Mouse (Mus musculus) stomach, embryonic 14.5 days (tissue): ENCODE measurements around the gene Stard13. TPM values are rescaled to one million over a fixed set of nuclear protein-coding genes. Genes with fewer than 3 reads are reported as not detected.

Source experiments
- ATAC-seq: fragments of 200-750 bp; cut with Nextera tagmentation; 2 replicates; pipeline ENCODE4 v1.8.0; 2017; ENCODE audit warnings: low read depth, moderate TSS enrichment; ENCODE audit not compliant: insufficient number of reproducible peaks, insufficient read depth, low FRiP score
- H3K27ac ChIP-seq: fragments of 300-500 bp; sonication (generic); 2 replicates; pipeline ENCODE4 v1.5.1; 2014; ENCODE audit warnings: mild to moderate bottlenecking, low read length, moderate library complexity, mixed read lengths
- H3K27me3 ChIP-seq: fragments of 300-500 bp; sonication (generic); 2 replicates; pipeline ENCODE4 v1.6.1; 2014; ENCODE audit warnings: low read length, control low read depth, mixed read lengths; ENCODE audit not compliant: control insufficient read depth, insufficient read depth
- H3K36me3 ChIP-seq: fragments of 300-500 bp; sonication (generic); 2 replicates; pipeline ENCODE4 v1.6.1; 2014; ENCODE audit warnings: mild to moderate bottlenecking, control low read depth, low read length, moderate library complexity, mixed read lengths; ENCODE audit not compliant: control insufficient read depth, insufficient read depth
- H3K4me1 ChIP-seq: fragments of 300-500 bp; sonication (generic); 2 replicates; pipeline ENCODE4 v1.6.1; 2014; ENCODE audit warnings: low read length, control low read depth, mixed read lengths; ENCODE audit not compliant: control insufficient read depth, insufficient read depth
- H3K4me2 ChIP-seq: fragments of 300-500 bp; sonication (generic); replicated peaks from 2 replicates; pipeline ENCODE4 v1.6.1; 2014; ENCODE audit warnings: low read depth, low read length, control low read depth
- H3K4me3 ChIP-seq: fragments of 300-500 bp; sonication (generic); 2 replicates; pipeline ENCODE4 v1.5.1; 2014; ENCODE audit warnings: low read depth, low read length, control low read depth
- H3K9ac ChIP-seq: fragments of 300-500 bp; sonication (generic); replicated peaks from 2 replicates; pipeline ENCODE4 v1.6.1; 2014; ENCODE audit warnings: low read depth, mild to moderate bottlenecking, control low read depth, low read length, moderate library complexity, mixed read lengths
- H3K9me3 ChIP-seq: fragments of 300-500 bp; sonication (generic); 2 replicates; pipeline ENCODE4 v1.6.1; 2016; ENCODE audit warnings: low read depth, low read length, control low read depth; ENCODE audit not compliant: control insufficient read depth
- WGBS: fragments of 180-500 bp; shearing (Covaris S2); extraction: QIAGEN DNeasy Blood & Tissue Kit; methylation state at CpG from one replicate; pipeline ENCODE4 v1.1.7; 2014; 5-methylcytosine and 5-hydroxymethylcytosine counted together
- polyA plus RNA-seq: library from polyadenylated mRNA; unstranded; fragments of >200 nt; fragmentation: Nextera tagmentation; extraction: Ambion mirVana; gene quantifications from 2 replicates; pipeline ENCODE4 v1.2.1, GENCODE M21; 2014

Stard13 gene
- polyA plus RNA-seq, 1 experiment from 2014 or later: 14.1 TPM

DNA sequence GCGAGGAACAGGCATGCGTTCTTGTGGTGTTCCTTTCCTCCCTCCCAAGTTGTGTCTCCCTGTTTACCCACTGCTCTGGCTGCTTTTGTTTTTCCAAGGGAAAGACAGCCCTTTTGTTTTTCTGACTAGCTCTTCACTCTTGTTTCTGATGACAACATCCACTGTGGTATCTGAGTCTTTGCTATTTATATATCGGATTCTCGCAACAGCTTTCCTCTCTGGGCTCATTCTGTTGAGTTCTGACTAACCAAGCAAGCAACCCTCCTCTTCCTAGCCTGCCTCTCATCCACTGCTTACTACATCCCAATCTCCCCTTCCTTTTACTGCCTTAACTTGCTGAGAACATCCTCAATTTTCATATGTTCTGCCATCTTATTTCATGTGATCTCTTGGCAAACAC lies 159.4 kb downstream of the Stard13 start:
- ATAC-seq: no peak
- Histone ChIP-seq H3K27me3 (no peaks in the 10 kb centered on the region), H3K36me3 (0 out of 2 replicates have a peak, but pooled peaks cover 3% of the 10 kb centered on the region), H3K27ac (no peak overlapping the region), H3K4me3 (no peak overlapping the region), H3K4me2 (no peak overlapping the region), H3K9me3 (no peaks in the 10 kb centered on the region), H3K4me1 (peaks cover 8% of the 10 kb centered on the region; the same call in 1 of the 2 replicates), H3K9ac (no peak overlapping the region)
- 82% methylated on average over 4 of the region's 4 CpGs for WGBS

DNA sequence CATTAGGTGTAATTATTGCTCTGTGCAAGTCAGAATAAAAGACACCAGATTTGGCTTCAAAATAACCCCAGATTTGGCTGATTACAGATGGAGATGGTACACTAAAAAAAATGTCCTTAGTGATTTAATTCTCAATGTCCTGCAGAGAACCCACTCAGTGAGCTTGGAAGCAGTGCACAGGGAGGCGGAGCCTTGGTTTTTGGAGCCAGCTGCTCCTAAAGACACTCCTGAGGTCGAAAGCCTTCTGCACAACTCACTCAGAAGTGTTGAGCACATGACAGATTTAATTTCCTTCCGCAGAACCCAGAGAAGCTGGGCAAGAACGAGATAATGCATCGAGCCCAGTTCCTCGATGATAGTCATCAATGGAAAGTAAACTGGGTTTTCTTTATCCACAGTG lies 162.2 kb downstream of the Stard13 start:
- no peak for ATAC-seq
- H3K4me3 ChIP-seq: no peak overlapping the region
- 0 out of 2 replicates have a peak, but pooled peaks cover 3% of the 10 kb centered on the region for H3K36me3 ChIP-seq
- no peaks in the 10 kb centered on the region for H3K9me3 ChIP-seq
- H3K9ac ChIP-seq: no peak overlapping the region
- no peak overlapping the region for H3K4me2 ChIP-seq
- WGBS: 53% methylated on average over 6 of the region's 6 CpGs
- H3K27me3 ChIP-seq: no peaks in the 10 kb centered on the region
- H3K4me1 ChIP-seq: peaks cover 8% of the 10 kb centered on the region; the same call in 1 of the 2 replicates
- no peak overlapping the region for H3K27ac ChIP-seq

DNA sequence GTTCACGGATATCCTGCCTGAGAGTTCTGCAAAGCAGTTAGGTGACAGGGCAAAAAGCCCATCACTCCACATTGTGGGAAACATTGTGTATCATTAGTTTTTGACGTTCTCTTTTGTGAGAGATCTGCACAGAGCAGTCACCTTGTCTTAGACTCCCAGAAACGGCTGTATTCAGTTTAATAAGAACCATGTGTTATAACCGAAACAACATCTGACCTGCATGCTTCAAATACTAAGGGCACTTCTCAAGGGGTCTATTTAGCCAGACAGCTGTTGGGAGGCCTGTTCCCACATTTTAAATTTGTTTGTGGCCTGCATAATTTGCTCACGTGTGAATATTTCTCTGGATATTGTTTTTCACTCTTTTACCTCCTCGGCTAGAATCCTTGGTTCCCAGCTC lies 162.7 kb downstream of the Stard13 start:
- H3K27me3 ChIP-seq: no peaks in the 10 kb centered on the region
- H3K4me1 ChIP-seq: peaks cover 8% of the 10 kb centered on the region; the same call in 1 of the 2 replicates
- no peak overlapping the region for H3K27ac ChIP-seq
- H3K4me2 ChIP-seq: no peak overlapping the region
- 53% methylated on average over 6 of the region's 6 CpGs for WGBS
- H3K36me3 ChIP-seq: 0 out of 2 replicates have a peak, but pooled peaks cover 3% of the 10 kb centered on the region
- no peak overlapping the region for H3K9ac ChIP-seq
- no peak for ATAC-seq
- H3K9me3 ChIP-seq: no peaks in the 10 kb centered on the region
- no peak overlapping the region for H3K4me3 ChIP-seq

DNA sequence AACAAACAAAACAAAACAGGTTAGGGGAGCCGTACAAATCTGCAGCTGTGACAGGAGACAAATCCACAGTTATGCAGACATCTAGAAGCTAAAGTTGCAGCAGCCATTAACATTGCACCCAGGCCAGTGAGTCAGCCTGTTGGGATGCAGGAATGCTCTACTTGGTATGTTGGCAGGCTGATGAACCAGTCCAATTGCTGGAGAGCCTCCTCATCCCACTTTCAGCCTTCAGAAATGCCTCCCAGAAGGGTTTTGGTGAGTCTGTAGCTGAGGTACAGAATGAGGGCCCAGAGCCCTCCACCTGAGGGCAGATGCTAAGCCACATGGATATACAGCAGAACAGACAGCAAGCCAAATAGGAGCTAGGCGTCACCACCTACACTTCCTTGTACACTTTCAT lies 164.1 kb downstream of the Stard13 start:
- peaks cover 6% of the 10 kb centered on the region; the same call in 1 of the 2 replicates for H3K36me3 ChIP-seq
- H3K4me1 ChIP-seq: peaks cover 8% of the 10 kb centered on the region; the same call in 1 of the 2 replicates
- H3K4me3 ChIP-seq: no peak overlapping the region
- H3K4me2 ChIP-seq: no peak overlapping the region
- no peak overlapping the region for H3K27ac ChIP-seq
- no peaks in the 10 kb centered on the region for H3K27me3 ChIP-seq
- no peaks in the 10 kb centered on the region for H3K9me3 ChIP-seq
- WGBS: 73% methylated on average over 2 of the region's 2 CpGs
- ATAC-seq: no peak
- H3K9ac ChIP-seq: no peak overlapping the region

DNA sequence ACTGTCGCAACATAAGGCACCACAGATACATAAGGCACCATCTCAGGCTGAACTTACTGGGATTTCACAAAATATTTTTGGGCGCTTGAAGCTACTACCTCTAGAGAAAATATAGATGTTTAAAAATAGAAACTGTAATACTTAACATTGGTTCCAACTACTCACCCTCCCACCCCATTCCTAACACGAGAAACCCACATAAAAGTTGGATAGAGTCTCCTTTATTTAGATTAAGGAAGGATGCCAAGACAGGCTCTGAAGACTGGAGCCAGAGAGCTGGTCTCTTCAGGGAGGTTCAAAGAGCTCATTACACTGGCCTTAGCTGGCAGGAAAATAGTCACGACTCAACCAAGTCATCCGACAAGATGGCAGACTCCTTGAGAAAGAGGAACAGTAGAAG lies 167.6 kb downstream of the Stard13 start:
- ATAC-seq: no peak
- no peak overlapping the region for H3K9ac ChIP-seq
- 0 out of 2 replicates have a peak, but pooled peaks cover 3% of the 10 kb centered on the region for H3K4me1 ChIP-seq
- no peak overlapping the region for H3K27ac ChIP-seq
- H3K9me3 ChIP-seq: peaks cover 5% of the 10 kb centered on the region; the same call in 1 of the 2 replicates
- 76% methylated on average over 5 of the region's 5 CpGs for WGBS
- H3K27me3 ChIP-seq: no peaks in the 10 kb centered on the region
- no peak overlapping the region for H3K4me2 ChIP-seq
- H3K4me3 ChIP-seq: no peak overlapping the region
- peaks cover 21% of the 10 kb centered on the region for H3K36me3 ChIP-seq

DNA sequence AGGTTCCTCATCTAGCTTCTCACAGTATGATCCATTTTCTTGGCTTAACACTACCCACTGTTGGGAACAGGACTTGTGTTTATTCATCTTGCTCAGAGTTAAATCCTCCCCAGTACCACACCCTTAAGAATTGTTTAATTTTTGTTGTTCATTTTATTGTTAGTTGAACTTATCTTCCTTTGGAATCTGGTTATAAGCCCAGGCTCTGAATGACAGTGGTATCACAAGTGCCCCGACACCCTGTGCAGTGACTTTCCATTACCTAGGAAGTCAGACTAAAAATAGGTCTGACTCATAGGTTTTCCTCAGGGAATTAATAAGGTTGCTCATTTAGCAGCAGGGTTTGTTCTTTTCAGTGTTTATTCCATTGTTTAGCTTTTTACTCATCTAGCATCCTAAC lies 168.4 kb downstream of the Stard13 start:
- no peak overlapping the region for H3K4me2 ChIP-seq
- no peaks in the 10 kb centered on the region for H3K27me3 ChIP-seq
- H3K36me3 ChIP-seq: peaks cover 21% of the 10 kb centered on the region
- no peak overlapping the region for H3K9ac ChIP-seq
- peaks cover 9% of the 10 kb centered on the region; the same call in 1 of the 2 replicates for H3K4me1 ChIP-seq
- ATAC-seq: no peak
- H3K9me3 ChIP-seq: peaks cover 5% of the 10 kb centered on the region; the same call in 1 of the 2 replicates
- WGBS: 64% methylated on average over 1 of the region's 1 CpGs
- no peak overlapping the region for H3K4me3 ChIP-seq
- no peak overlapping the region for H3K27ac ChIP-seq

DNA sequence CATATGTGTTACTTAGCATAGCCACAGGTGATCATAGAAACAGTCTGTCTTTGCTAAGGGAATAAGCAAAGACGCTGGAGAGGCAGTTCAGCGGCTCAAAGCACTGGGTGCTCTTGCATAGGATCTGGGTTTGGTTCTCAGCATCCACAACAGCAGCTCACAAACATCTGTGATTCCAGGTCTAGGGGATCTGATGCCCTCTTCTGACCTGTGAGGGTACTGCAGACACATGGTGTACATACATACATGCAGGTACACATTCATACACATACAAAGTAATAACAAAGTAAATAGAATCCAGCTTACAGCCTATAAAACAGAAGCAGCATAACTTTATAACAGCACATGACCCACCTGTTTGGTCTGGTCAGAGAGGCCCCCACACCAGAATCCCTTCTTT lies 171.7 kb downstream of the Stard13 start:
- Histone ChIP-seq H3K4me3 (no peak overlapping the region), H3K4me2 (no peak overlapping the region), H3K4me1 (peaks cover 13% of the 10 kb centered on the region; the same call in 1 of the 2 replicates), H3K9ac (no peak overlapping the region), H3K9me3 (peaks cover 5% of the 10 kb centered on the region; the same call in 1 of the 2 replicates), H3K27me3 (no peaks in the 10 kb centered on the region), H3K27ac (no peak overlapping the region), H3K36me3 (peaks cover 25% of the 10 kb centered on the region)
- WGBS: 82% methylated on average over 2 of the region's 2 CpGs
- no peak for ATAC-seq

DNA sequence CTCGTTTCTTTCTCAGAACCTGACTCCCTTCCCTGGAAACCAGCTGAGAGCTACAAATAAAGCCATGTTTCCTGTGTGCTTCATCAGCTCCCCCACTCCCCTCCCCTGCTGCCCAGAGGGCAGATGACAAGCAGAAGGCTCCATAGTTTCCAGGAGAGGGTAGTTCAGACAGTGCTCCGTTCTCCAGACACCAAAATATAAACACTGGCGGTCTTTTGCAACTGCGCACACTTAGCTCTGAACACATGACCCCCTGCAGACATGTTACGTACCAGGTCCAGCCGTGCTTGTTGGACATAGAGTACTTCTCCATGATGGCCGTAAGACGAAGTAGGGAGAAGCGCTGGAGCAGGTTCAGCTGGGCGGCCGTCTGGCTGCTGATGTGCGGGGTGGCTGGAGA lies 173.2 kb downstream of the Stard13 start:
- H3K9ac ChIP-seq: no peak overlapping the region
- WGBS: 29% methylated on average over 12 of the region's 12 CpGs

DNA sequence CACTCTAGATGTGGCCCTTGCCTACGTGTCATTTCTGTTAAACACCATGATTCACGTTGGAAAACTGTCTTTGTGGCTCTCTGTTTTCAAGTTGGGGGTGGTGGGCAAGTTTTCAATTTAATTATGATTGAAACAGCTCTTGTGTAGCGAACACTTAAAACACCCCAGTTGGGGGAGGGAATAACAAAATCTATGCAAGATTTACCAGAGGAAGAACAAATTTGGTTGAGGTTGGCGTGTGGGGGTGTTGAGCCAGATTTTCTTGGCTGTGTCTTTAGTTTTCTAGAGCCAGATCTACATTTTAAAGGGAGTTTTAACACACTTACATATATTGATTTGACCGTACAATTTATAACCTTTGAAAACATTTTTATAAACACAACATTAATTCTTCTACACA lies 173.9 kb downstream of the Stard13 start:
- no peak overlapping the region for H3K27ac ChIP-seq
- H3K9me3 ChIP-seq: peaks cover 5% of the 10 kb centered on the region; the same call in 1 of the 2 replicates
- peaks cover 27% of the 10 kb centered on the region for H3K36me3 ChIP-seq
- ATAC-seq: no peak
- 58% methylated on average over 5 of the region's 5 CpGs for whole genome bisulfite sequencing
- H3K4me1 ChIP-seq: peaks cover 23% of the 10 kb centered on the region
- H3K9ac ChIP-seq: no peak overlapping the region
- H3K4me2 ChIP-seq: no peak overlapping the region
- H3K27me3 ChIP-seq: no peaks in the 10 kb centered on the region
- H3K4me3 ChIP-seq: no peak overlapping the region

More for the DNA sequence above, 173.2 kb downstream of the Stard13 start:
- Histone ChIP-seq H3K4me2 (no peak overlapping the region; the same call in 1 of the 2 replicates), H3K4me3 (no peak overlapping the region), H3K4me1 (peaks cover 18% of the 10 kb centered on the region), H3K36me3 (peaks cover 28% of the 10 kb centered on the region), H3K27me3 (no peaks in the 10 kb centered on the region), H3K9me3 (peaks cover 5% of the 10 kb centered on the region; the same call in 1 of the 2 replicates), H3K27ac (peak overlapping the region; percentile 61)
- ATAC-seq: no peak
